Mouse (Mus musculus) olfactory bulb, adult 2 months (tissue): Measurements from ENCODE around the gene Hist1h3a.

ENCODE experiments used
- CTCF ChIP-seq: fragments of 200-500 bp; IDR thresholded peaks from 2 replicates; pipeline ENCODE4 v1.5.1; 2012; ENCODE audit warnings: low read depth, mild to moderate bottlenecking, low read length, moderate library complexity; ENCODE audit not compliant: insufficient read depth
- POLR2A ChIP-seq: fragments of 200-500 bp; IDR thresholded peaks from 2 replicates; pipeline ENCODE4 v1.6.1; 2012; ENCODE audit warnings: mild to moderate bottlenecking, low read depth, low read length, moderate library complexity; ENCODE audit not compliant: insufficient read depth

DNA sequence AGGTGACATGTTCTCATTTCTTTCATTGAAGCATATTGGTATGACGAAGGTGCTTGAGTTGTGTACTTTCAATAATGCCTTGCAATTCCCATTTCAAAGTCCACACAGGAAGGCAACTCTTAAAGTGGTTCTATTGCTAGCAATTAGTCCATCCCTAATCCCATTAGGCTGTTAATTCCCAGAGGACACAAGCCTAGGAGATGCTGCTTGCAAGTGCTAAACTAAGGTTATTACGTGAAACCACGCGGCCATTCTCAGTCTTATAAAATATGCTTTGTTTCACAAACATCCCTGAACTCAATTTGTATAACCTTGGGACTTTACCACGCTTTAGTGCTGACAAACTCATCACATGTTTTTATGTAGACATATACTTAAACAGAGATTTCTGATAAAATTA lies 25.1 kb downstream of the Hist1h3a start:
- TF ChIP-seq CTCF (no peak), POLR2A (no peak)
